ENCODE assay signal across 19 mouse cellular contexts in the genomic region with DNA sequence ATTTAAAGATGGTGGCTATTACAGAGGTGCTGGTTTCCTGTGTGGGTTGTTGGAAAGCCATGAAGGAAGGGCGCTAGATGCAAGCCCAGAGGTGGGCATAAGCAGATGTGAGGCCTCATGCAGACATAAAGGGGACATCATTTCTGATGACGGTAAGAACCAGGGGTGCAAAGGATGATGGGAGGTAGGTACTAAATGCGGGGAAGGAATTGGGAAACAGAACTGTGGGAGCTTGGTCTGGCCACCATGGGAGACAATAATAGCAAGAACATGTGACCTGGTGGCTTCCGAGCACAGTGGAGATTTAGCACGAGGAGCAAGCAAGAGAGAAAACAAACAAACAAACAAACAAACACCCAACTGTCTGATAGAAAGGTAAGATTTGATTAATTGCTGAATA. TPM values are rescaled to one million over a fixed set of nuclear protein-coding genes. Genes with fewer than 3 reads are reported as not detected.
DNase-seq lines count a peak whose midpoint lies in the region; ATAC-seq lines count a peak whose summit lies in the region.
"Had no signal": no experiment of that assay in that cellular context is flagged by ENCODE, and none has a peak within 500 bp of the region (broad histone marks: within the 10 kb centered on the region; RNA-seq: fewer than 3 reads in every experiment).

No protein-coding gene starts in this region.

- H3K9me3 ChIP-seq in heart, embryonic 10.5 days: no peaks in the 10 kb centered on the region
- H3K9me3 ChIP-seq: embryonic facial prominence, embryonic 10.5 days; embryonic facial prominence, embryonic 12.5 days; forebrain, embryonic 13.5 days; forebrain, embryonic 15.5 days had no signal

- H3K27ac ChIP-seq in heart, embryonic 10.5 days: no peak overlapping the region
- H3K27ac ChIP-seq: embryonic facial prominence, embryonic 10.5 days; embryonic facial prominence, embryonic 12.5 days; forebrain, embryonic 13.5 days had no signal

- H3K4me1 ChIP-seq in heart, embryonic 10.5 days: peaks cover 11% of the 10 kb centered on the region; the same call in 1 of the 2 replicates

- H3K36me3 ChIP-seq in heart, embryonic 10.5 days: peaks cover 2% of the 10 kb centered on the region; the same call in 1 of the 2 replicates
- H3K36me3 ChIP-seq: embryonic facial prominence, embryonic 10.5 days; embryonic facial prominence, embryonic 12.5 days; forebrain, embryonic 15.5 days had no signal

- no peaks in the 10 kb centered on the region for H3K27me3 ChIP-seq in heart, embryonic 10.5 days (ENCODE audit: insufficient read depth, poor library complexity, severe bottlenecking)
- H3K27me3 ChIP-seq: embryonic facial prominence, embryonic 12.5 days; forebrain, embryonic 13.5 days; forebrain, embryonic 15.5 days had no signal

- no peak overlapping the region for H3K4me3 ChIP-seq in heart, embryonic 10.5 days
- H3K4me3 ChIP-seq: embryonic facial prominence, embryonic 10.5 days; embryonic facial prominence, embryonic 12.5 days; forebrain, embryonic 13.5 days; forebrain, embryonic 15.5 days had no signal

- 90% methylated on average over 5 of the region's 5 CpGs for WGBS in heart, embryonic 10.5 days

- ATAC-seq in CD4-positive, CD25-positive, alpha-beta regulatory T cell, adult 4 months: peak; percentile 30
- ATAC-seq: forebrain, embryonic 13.5 days; forebrain, embryonic 15.5 days; forebrain, postnatal 0 days had no signal

- peak; percentile 58 for DNase-seq in heart, embryonic 10.5 days (ENCODE audit: low spot score)
- no peak for DNase-seq in heart, adult 8-10 months (ENCODE audit: low spot score)
- no peak for DNase-seq in retina, postnatal 1 day
- no peak for DNase-seq in c-Kit-positive CD71-positive TER-119-positive erythroid progenitor cells, embryonic 14.5 days (ENCODE audit: low spot score)
- DNase-seq: adrenal gland, adult 2 months; adrenal gland, postnatal 10 days; adrenal gland, postnatal 25 days; B cell, adult 2 months; cerebellum, adult 11-12 months; cerebellum, adult 2 months; cerebellum, adult 9-10 months; cerebellum, postnatal 10 days; cerebellum, postnatal 25 days; forebrain, postnatal 0 days had no signal

RNA-seq across cellular contexts. Expression of a gene that starts 46.1 kb away (rescaled TPM):
- polyA plus RNA-seq in heart, embryonic 10.5 days (2016; fragmentation: Nextera tagmentation; extraction: Ambion mirVana): 60.5 and 65.2 TPM in 2 replicates
- total RNA-seq in heart, adult 8-10 months (2022): 100 to 1,000 TPM in 3 of 4 experiments, 10 to 100 TPM in 1; 98.7 to 128 (median 104) TPM
- polyA plus RNA-seq in CD4-positive, CD25-positive, alpha-beta regulatory T cell, adult 4 months (2017; shearing (Covaris generic)): 100 to 1,000 TPM; 129 to 166 TPM
